Mouse (Mus musculus): ENCODE data around the gene Cers3.

- no peak for TF ChIP-seq GATA1 (IDR thresholded peaks at IDR 0.05; ENCODE audit: low read length)
- TF ChIP-seq TAL1 (IDR thresholded peaks at IDR 0.05; ENCODE audit: low read length): no peak
Measured at GRCm38 (mm10) chr7:66786476-66786875, 43.2 kb downstream of the Cers3 start.

Data from erythroblast, embryonic 14.5 days (primary cell).